Mouse (Mus musculus): Measurements from ENCODE around the gene Cpne6. TPM values are rescaled to one million over a fixed set of nuclear protein-coding genes. Genes with fewer than 3 reads are reported as not detected.

Cpne6 gene
- polyA plus RNA-seq, 1 experiment from 2014 or later = 6.4 TPM

- peak within 1 kb of the TSS; percentile 73 for H3K9ac ChIP-seq
- H3K36me3 ChIP-seq = peaks cover 11% of the 10 kb centered on the region
- ATAC-seq (ENCODE audit: low FRiP score, low read depth) = peak; percentile 78
- peak within 1 kb of the TSS; percentile 98 for H3K27ac ChIP-seq (replicated peaks)
- no peaks in the 10 kb centered on the region for H3K9me3 ChIP-seq
- H3K4me1 ChIP-seq (replicated peaks) = peaks cover 24% of the 10 kb centered on the region
- peak within 1 kb of the TSS; percentile 68 for H3K4me2 ChIP-seq
- H3K4me3 ChIP-seq = peak within 1 kb of the TSS; percentile 53
- no peaks in the 10 kb centered on the region for H3K27me3 ChIP-seq
- WGBS = under 1% methylated on average over 27 of the region's 27 CpGs
Observed at GRCm38 (mm10) chr14:55559799-55560201, 49.6 kb downstream of the Cpne6 start, which contains the start of gene Dcaf11. Gene Dcaf11 (plus strand): TSS chr14:55560006.

- ATAC-seq (ENCODE audit: low FRiP score, low read depth) = peak; percentile 97
- Histone ChIP-seq H3K4me1 (replicated peaks) (peaks cover 24% of the 10 kb centered on the region), H3K27me3 (no peaks in the 10 kb centered on the region), H3K4me3 (peak within 1 kb of the TSS; percentile 53), H3K36me3 (peaks cover 17% of the 10 kb centered on the region), H3K9me3 (no peaks in the 10 kb centered on the region), H3K27ac (replicated peaks) (peak within 1 kb of the TSS; percentile 98), H3K9ac (peak within 1 kb of the TSS; percentile 73), H3K4me2 (peak within 1 kb of the TSS; percentile 68)
- under 1% methylated on average over 51 of the region's 51 CpGs for WGBS
Observed at GRCm38 (mm10) chr14:55560202-55561073, 50.2 kb downstream of the Cpne6 start, which contains the start of gene A730061H03Rik. Gene A730061H03Rik (minus strand): TSS chr14:55560406.

- Histone ChIP-seq H3K4me3 (no peak overlapping the region), H3K27ac (replicated peaks) (no peak overlapping the region), H3K36me3 (peaks cover 31% of the 10 kb centered on the region), H3K9me3 (no peaks in the 10 kb centered on the region), H3K27me3 (no peaks in the 10 kb centered on the region), H3K9ac (no peak overlapping the region), H3K4me1 (replicated peaks) (peaks cover 24% of the 10 kb centered on the region), H3K4me2 (0 out of 2 replicates have a peak overlapping the region, but pooled peaks have one; percentile 68)
- WGBS = 91% methylated on average over 10 of the region's 10 CpGs
- no peak for ATAC-seq (ENCODE audit: low FRiP score, low read depth)
Observed at GRCm38 (mm10) chr14:55561860-55562259, 51.6 kb downstream of the Cpne6 start.

DNA sequence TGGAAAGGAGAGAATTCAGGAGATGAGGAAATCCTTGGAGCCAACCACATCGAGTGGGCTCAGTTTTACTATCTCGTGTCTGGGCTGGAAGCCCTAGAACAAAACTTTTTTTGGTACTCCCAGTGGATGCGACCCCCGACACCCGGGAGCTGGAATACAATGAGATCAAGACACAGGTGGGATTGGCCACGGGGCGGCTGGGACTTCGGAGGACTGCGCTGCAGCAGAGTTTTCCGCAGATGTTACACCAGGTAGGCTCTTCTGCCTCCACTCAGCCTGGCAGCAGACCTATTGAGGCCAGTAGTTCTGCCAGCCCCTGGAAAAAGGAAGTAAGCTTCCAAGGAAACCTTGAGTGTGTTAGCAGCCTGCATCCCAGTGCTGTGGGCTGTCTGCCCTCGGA, 53.0 kb downstream of the Cpne6 start:
- no peak overlapping the region for H3K27ac ChIP-seq (replicated peaks)
- H3K36me3 ChIP-seq = peaks cover 44% of the 10 kb centered on the region
- no peaks in the 10 kb centered on the region for H3K27me3 ChIP-seq
- peaks cover 24% of the 10 kb centered on the region for H3K4me1 ChIP-seq (replicated peaks)
- H3K4me2 ChIP-seq = no peak overlapping the region
- 93% methylated on average over 11 of the region's 11 CpGs for WGBS
- H3K4me3 ChIP-seq = no peak overlapping the region
- H3K9me3 ChIP-seq = no peaks in the 10 kb centered on the region
- no peak overlapping the region for H3K9ac ChIP-seq
- no peak for ATAC-seq (ENCODE audit: low FRiP score, low read depth)

DNA sequence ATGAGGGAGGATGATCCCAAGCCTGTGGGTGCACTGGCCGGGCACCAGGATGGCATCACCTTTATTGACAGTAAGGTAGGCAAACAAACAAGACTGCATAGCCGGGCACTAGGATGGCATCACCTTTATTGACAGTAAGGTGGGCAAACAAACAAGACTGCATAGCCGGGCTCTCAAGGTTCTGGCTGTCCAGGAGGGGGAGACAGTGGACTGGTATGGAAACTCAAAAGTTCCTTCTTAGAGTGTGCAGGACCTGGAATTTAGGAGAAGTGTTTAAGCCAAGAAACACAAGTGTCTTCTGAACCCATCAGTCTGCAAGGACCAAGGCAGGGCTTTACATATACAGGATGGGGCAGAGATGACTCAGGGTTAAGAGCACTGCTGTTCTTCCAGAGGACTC, 55.5 kb downstream of the Cpne6 start:
- Histone ChIP-seq H3K4me2 (no peak overlapping the region), H3K36me3 (peaks cover 61% of the 10 kb centered on the region), H3K9ac (no peak overlapping the region), H3K4me3 (no peak overlapping the region), H3K27ac (replicated peaks) (no peak overlapping the region), H3K4me1 (replicated peaks) (peaks cover 18% of the 10 kb centered on the region), H3K27me3 (no peaks in the 10 kb centered on the region), H3K9me3 (no peaks in the 10 kb centered on the region)
- no peak for ATAC-seq (ENCODE audit: low FRiP score, low read depth)
- WGBS = 91% methylated on average over 3 of the region's 3 CpGs

Other genes with a start within 250 kb of the Cpne6 start
- 25.2 and 26.3 TPM in 2 replicates for gene Dhrs4, start 31.7 kb upstream of the Cpne6 start, polyA plus RNA-seq (2015; fragmentation: Nextera tagmentation; extraction: Ambion mirVana)
- gene Carmil3, start 19.8 kb upstream of the Cpne6 start, polyA plus RNA-seq (2015; fragmentation: Nextera tagmentation; extraction: Ambion mirVana) = 26.3 and 30.5 TPM in 2 replicates
- gene Nrl, start 14.5 kb downstream of the Cpne6 start, polyA plus RNA-seq (2015; fragmentation: Nextera tagmentation; extraction: Ambion mirVana) = 0.10 and 0.22 TPM in 2 replicates
- gene Pck2, start 29.8 kb downstream of the Cpne6 start, polyA plus RNA-seq (2015; fragmentation: Nextera tagmentation; extraction: Ambion mirVana) = 28.6 and 29.4 TPM in 2 replicates
- gene Dcaf11, start 49.6 kb downstream of the Cpne6 start, polyA plus RNA-seq (2015; fragmentation: Nextera tagmentation; extraction: Ambion mirVana) = 111 and 114 TPM in 2 replicates
- gene A730061H03Rik, start 50.0 kb downstream of the Cpne6 start, polyA plus RNA-seq (2015; fragmentation: Nextera tagmentation; extraction: Ambion mirVana) = 1.0 and 1.1 TPM in 2 replicates
- gene Fitm1, start 65.2 kb downstream of the Cpne6 start, polyA plus RNA-seq (2015; fragmentation: Nextera tagmentation; extraction: Ambion mirVana) = 0.17 and 0.41 TPM in 2 replicates
- gene Psme1, start 67.7 kb downstream of the Cpne6 start, polyA plus RNA-seq (2015; fragmentation: Nextera tagmentation; extraction: Ambion mirVana) = 221 and 222 TPM in 2 replicates
- gene Emc9, start 74.9 kb downstream of the Cpne6 start, polyA plus RNA-seq (2015; fragmentation: Nextera tagmentation; extraction: Ambion mirVana) = 42.0 and 48.9 TPM in 2 replicates
- 178 and 204 TPM in 2 replicates for gene Psme2, start 80.7 kb downstream of the Cpne6 start, polyA plus RNA-seq (2015; fragmentation: Nextera tagmentation; extraction: Ambion mirVana)
- gene Rnf31, start 81.3 kb downstream of the Cpne6 start, polyA plus RNA-seq (2015; fragmentation: Nextera tagmentation; extraction: Ambion mirVana) = 20.1 and 25.7 TPM in 2 replicates
- gene Irf9, start 93.1 kb downstream of the Cpne6 start, polyA plus RNA-seq (2015; fragmentation: Nextera tagmentation; extraction: Ambion mirVana) = 9.7 and 10.2 TPM in 2 replicates
- 14.6 and 17.8 TPM in 2 replicates for gene Rec8, start 107.6 kb downstream of the Cpne6 start, polyA plus RNA-seq (2015; fragmentation: Nextera tagmentation; extraction: Ambion mirVana)
- 119 and 126 TPM in 2 replicates for gene Ipo4, start 125.5 kb downstream of the Cpne6 start, polyA plus RNA-seq (2015; fragmentation: Nextera tagmentation; extraction: Ambion mirVana)
- gene Gm49378, start 127.5 kb downstream of the Cpne6 start, polyA plus RNA-seq (2015; fragmentation: Nextera tagmentation; extraction: Ambion mirVana) = 0.93 and 2.3 TPM in 2 replicates
- gene Tm9sf1, start 133.4 kb downstream of the Cpne6 start, polyA plus RNA-seq (2015; fragmentation: Nextera tagmentation; extraction: Ambion mirVana) = 63.4 and 64.6 TPM in 2 replicates
- 0.30 and 0.40 TPM in 2 replicates for gene Tssk4, start 139.7 kb downstream of the Cpne6 start, polyA plus RNA-seq (2015; fragmentation: Nextera tagmentation; extraction: Ambion mirVana)
- gene Mdp1, start 150.1 kb downstream of the Cpne6 start, polyA plus RNA-seq (2015; fragmentation: Nextera tagmentation; extraction: Ambion mirVana) = 74.3 and 74.7 TPM in 2 replicates
- 45.7 TPM in 2 replicates for gene Gmpr2, start 161.5 kb downstream of the Cpne6 start, polyA plus RNA-seq (2015; fragmentation: Nextera tagmentation; extraction: Ambion mirVana)
- gene Nedd8, start 161.7 kb downstream of the Cpne6 start, polyA plus RNA-seq (2015; fragmentation: Nextera tagmentation; extraction: Ambion mirVana) = 554 and 597 TPM in 2 replicates
- 24.9 and 27.0 TPM in 2 replicates for gene Tinf2, start 171.4 kb downstream of the Cpne6 start, polyA plus RNA-seq (2015; fragmentation: Nextera tagmentation; extraction: Ambion mirVana)
- gene Tgm1, start 203.5 kb downstream of the Cpne6 start, polyA plus RNA-seq (2015; fragmentation: Nextera tagmentation; extraction: Ambion mirVana) = 0.31 and 0.60 TPM in 2 replicates
- gene Rabggta, start 211.8 kb downstream of the Cpne6 start, polyA plus RNA-seq (2015; fragmentation: Nextera tagmentation; extraction: Ambion mirVana) = 58.9 and 60.6 TPM in 2 replicates
- 75.6 and 81.8 TPM in 2 replicates for gene Dhrs1, start 235.2 kb downstream of the Cpne6 start, polyA plus RNA-seq (2015; fragmentation: Nextera tagmentation; extraction: Ambion mirVana)
- gene Nop9, start 235.2 kb downstream of the Cpne6 start, polyA plus RNA-seq (2015; fragmentation: Nextera tagmentation; extraction: Ambion mirVana) = 29.4 and 29.8 TPM in 2 replicates
- 0.26 and 0.39 TPM in 2 replicates for gene Cideb, start 248.0 kb downstream of the Cpne6 start, polyA plus RNA-seq (2015; fragmentation: Nextera tagmentation; extraction: Ambion mirVana)